Mouse (Mus musculus) C2C12 (cell line): ENCODE data around the gene Asic2. TPM values are rescaled to one million over a fixed set of nuclear protein-coding genes. Genes with fewer than 3 reads are reported as not detected.

Experiments
- H3K27me3 ChIP-seq: one replicate; pipeline ENCODE4 v1.6.1; 2011; ENCODE audit not compliant: control insufficient read depth, insufficient read depth, insufficient read length
- H3K36me3 ChIP-seq: one replicate; pipeline ENCODE4 v1.6.1; 2011; ENCODE audit not compliant: control insufficient read depth, insufficient read depth
- H3K4me3 ChIP-seq: one replicate; pipeline ENCODE4 v1.5.1; 2011; ENCODE audit warnings: mild to moderate bottlenecking, control low read depth; ENCODE audit not compliant: poor library complexity, insufficient read depth, severe bottlenecking
- H3K79me2 ChIP-seq: one replicate; pipeline ENCODE4 v1.6.1; 2011; ENCODE audit not compliant: control insufficient read depth, insufficient read depth
- H3K79me3 ChIP-seq: one replicate; pipeline ENCODE4 v1.6.1; 2011; ENCODE audit warnings: low read depth, control low read depth
- H3ac ChIP-seq: one replicate; pipeline ENCODE3; 2011; ENCODE audit warnings: low read depth; ENCODE audit not compliant: control insufficient read depth, insufficient read length
- CEBPB ChIP-seq: IDR thresholded peaks from one replicate; pipeline ENCODE4 v1.6.1; 2011; ENCODE audit warnings: low read depth, mild to moderate bottlenecking, control low read depth, moderate library complexity
- CTCF ChIP-seq: IDR thresholded peaks from one replicate; pipeline ENCODE4 v1.5.1; 2011; ENCODE audit not compliant: control insufficient read depth, insufficient read depth, insufficient read length
- FOSL1 ChIP-seq: IDR thresholded peaks from one replicate; pipeline ENCODE4 v1.8.0; 2011; ENCODE audit warnings: mild to moderate bottlenecking, low read length; ENCODE audit not compliant: poor library complexity, insufficient read depth, severe bottlenecking
- MAX ChIP-seq: IDR thresholded peaks from one replicate; pipeline ENCODE4 v1.6.1; 2011; ENCODE audit warnings: mild to moderate bottlenecking, control low read depth
- MYOD1 ChIP-seq: IDR thresholded peaks from one replicate; pipeline ENCODE4 v1.6.1; 2011; ENCODE audit warnings: low read depth; ENCODE audit not compliant: control insufficient read depth, insufficient read length
- MYOG ChIP-seq: IDR thresholded peaks from one replicate; pipeline ENCODE4 v1.6.1; 2011; ENCODE audit not compliant: control insufficient read depth, insufficient read length; ENCODE audit errors: extremely low read depth
- USF1 ChIP-seq: IDR thresholded peaks from one replicate; pipeline ENCODE4 v1.6.1; 2011; ENCODE audit warnings: low read depth, mild to moderate bottlenecking, control low read depth, moderate library complexity
- polyA plus RNA-seq: library from polyadenylated mRNA; unstranded; fragments of >200 nt; fragmentation: generic; extraction: Trizol; gene quantifications from one replicate; pipeline ENCODE4 v1.2.1, GENCODE M21; 2012; ENCODE audit warnings: missing spikeins

Gene Asic2
- polyA plus RNA-seq, 1 experiment = not detected

- TF ChIP-seq MYOD1 (no peak), MAX (no peak), CTCF (no peak), USF1 (no peak), MYOG (no peak), FOSL1 (no peak), CEBPB (no peak)
- H3K79me3 ChIP-seq = no peaks in the 10 kb centered on the region
- H3K79me2 ChIP-seq = no peaks in the 10 kb centered on the region
- H3K4me3 ChIP-seq = no peak overlapping the region
- H3K27me3 ChIP-seq = peaks cover 31% of the 10 kb centered on the region
- H3ac ChIP-seq = no peak overlapping the region
- no peaks in the 10 kb centered on the region for H3K36me3 ChIP-seq
These were observed 1072.4 kb downstream of the Asic2 start for GRCm38 (mm10) chr11:80895853-80896252.

- no peak for TF ChIP-seq MAX
- TF ChIP-seq MYOD1 = no peak
- no peak for TF ChIP-seq CEBPB
- no peak for TF ChIP-seq FOSL1
- no peak for TF ChIP-seq CTCF
- no peak for TF ChIP-seq USF1
- TF ChIP-seq MYOG = no peak
- Histone ChIP-seq H3K27me3 (peaks cover 41% of the 10 kb centered on the region), H3ac (no peak overlapping the region), H3K79me2 (no peaks in the 10 kb centered on the region), H3K36me3 (no peaks in the 10 kb centered on the region), H3K4me3 (no peak overlapping the region), H3K79me3 (no peaks in the 10 kb centered on the region)
These were observed 1078.8 kb downstream of the Asic2 start for GRCm38 (mm10) chr11:80889336-80890063.

GRCm38 (mm10) chr11:80887021-80887420 lies 1081.2 kb downstream of the Asic2 start:
- H3ac ChIP-seq = no peak overlapping the region

GRCm38 (mm10) chr11:80886365-80886764 lies 1081.9 kb downstream of the Asic2 start:
- no peak for TF ChIP-seq MYOG
- TF ChIP-seq MAX = no peak
- TF ChIP-seq CTCF = no peak
- no peak for TF ChIP-seq CEBPB
- TF ChIP-seq FOSL1 = no peak
- TF ChIP-seq MYOD1 = no peak
- no peak for TF ChIP-seq USF1
- Histone ChIP-seq H3K36me3 (no peaks in the 10 kb centered on the region), H3ac (no peak overlapping the region), H3K4me3 (no peak overlapping the region), H3K79me3 (no peaks in the 10 kb centered on the region), H3K27me3 (peaks cover 30% of the 10 kb centered on the region), H3K79me2 (no peaks in the 10 kb centered on the region)

More at GRCm38 (mm10) chr11:80887021-80887420, 1081.2 kb downstream of the Asic2 start:
- Histone ChIP-seq H3K27me3 (peaks cover 36% of the 10 kb centered on the region), H3K4me3 (no peak overlapping the region), H3K79me2 (no peaks in the 10 kb centered on the region), H3K36me3 (no peaks in the 10 kb centered on the region), H3K79me3 (no peaks in the 10 kb centered on the region)
- TF ChIP-seq FOSL1 = no peak
- TF ChIP-seq MAX = no peak
- no peak for TF ChIP-seq CEBPB
- TF ChIP-seq USF1 = no peak
- TF ChIP-seq MYOD1 = no peak
- TF ChIP-seq CTCF = no peak

- no peak overlapping the region for H3K4me3 ChIP-seq
- no peaks in the 10 kb centered on the region for H3K79me3 ChIP-seq
- TF ChIP-seq CTCF = no peak
- no peak for TF ChIP-seq USF1
- no peak for TF ChIP-seq CEBPB
- no peak for TF ChIP-seq FOSL1
- no peak for TF ChIP-seq MYOD1
- TF ChIP-seq MYOG = no peak
- TF ChIP-seq MAX = no peak
- H3ac ChIP-seq = no peak overlapping the region
- H3K27me3 ChIP-seq = peaks cover 22% of the 10 kb centered on the region
- no peaks in the 10 kb centered on the region for H3K36me3 ChIP-seq
- no peaks in the 10 kb centered on the region for H3K79me2 ChIP-seq
These were observed 1083.6 kb downstream of the Asic2 start for GRCm38 (mm10) chr11:80884521-80885231.

GRCm38 (mm10) chr11:80882229-80882810 lies 1085.9 kb downstream of the Asic2 start:
- Histone ChIP-seq H3K27me3 (peaks cover 31% of the 10 kb centered on the region), H3K79me2 (no peaks in the 10 kb centered on the region), H3ac (no peak overlapping the region), H3K36me3 (no peaks in the 10 kb centered on the region), H3K79me3 (no peaks in the 10 kb centered on the region), H3K4me3 (no peak overlapping the region)
- TF ChIP-seq MYOD1 (no peak), CTCF (no peak), FOSL1 (no peak), MAX (no peak), CEBPB (no peak), USF1 (no peak), MYOG (no peak)
